Mouse (Mus musculus) limb, embryonic 11.5 days (tissue): ENCODE measurements around the gene Angel2. TPM values are rescaled to one million over a fixed set of nuclear protein-coding genes. Genes with fewer than 3 reads are reported as not detected.
"Not testable (repeated sequence)": the region's sequence is repeated elsewhere in the genome, so short reads cannot be mapped to it uniquely, and the experiment has no call there.

ENCODE experiments used
- ATAC-seq: fragments of 200-750 bp; cut with Nextera tagmentation; 2 replicates; pipeline ENCODE4 v1.8.0; 2017; ENCODE audit warnings: low read depth; ENCODE audit not compliant: insufficient number of reproducible peaks, low FRiP score, low TSS enrichment
- DNase-seq: peaks from one replicate; pipeline ENCODE4 v3.0.0-alpha.2; 2015; ENCODE audit warnings: low spot score
- H3K27ac ChIP-seq: fragments of 300-500 bp; sonication (generic); replicated peaks from 2 replicates; pipeline ENCODE4 v1.5.1; 2014; ENCODE audit warnings: low read depth, mild to moderate bottlenecking, low read length
- H3K27me3 ChIP-seq: fragments of 300-500 bp; sonication (generic); 2 replicates; pipeline ENCODE4 v1.6.1; 2014; ENCODE audit warnings: mild to moderate bottlenecking, low read length, mixed read lengths; ENCODE audit not compliant: control insufficient read depth, insufficient read depth
- H3K36me3 ChIP-seq: fragments of 300-500 bp; sonication (generic); 2 replicates; pipeline ENCODE4 v1.6.1; 2014; ENCODE audit warnings: mild to moderate bottlenecking, low read length, moderate library complexity, mixed read lengths; ENCODE audit not compliant: control insufficient read depth, insufficient read depth
- H3K4me1 ChIP-seq: fragments of 300-500 bp; sonication (generic); 2 replicates; pipeline ENCODE4 v1.6.1; 2014; ENCODE audit warnings: low read length, mixed read lengths; ENCODE audit not compliant: control insufficient read depth, insufficient read depth
- H3K4me2 ChIP-seq: fragments of 300-500 bp; sonication (generic); 2 replicates; pipeline ENCODE4 v1.6.1; 2014; ENCODE audit warnings: low read depth, mild to moderate bottlenecking, moderate library complexity; ENCODE audit not compliant: severe bottlenecking
- H3K4me3 ChIP-seq: fragments of 300-500 bp; sonication (generic); 2 replicates; pipeline ENCODE4 v1.5.1; 2014; ENCODE audit warnings: low read depth, low read length
- H3K9ac ChIP-seq: fragments of 300-500 bp; sonication (generic); 2 replicates; pipeline ENCODE4 v1.6.1; 2014; ENCODE audit warnings: mild to moderate bottlenecking, low read length
- H3K9me3 ChIP-seq: fragments of 300-500 bp; sonication (generic); 2 replicates; pipeline ENCODE4 v1.6.1; 2016; ENCODE audit warnings: low read length; ENCODE audit not compliant: control insufficient read depth
- WGBS: fragments of 180-500 bp; shearing (Covaris S2); extraction: QIAGEN DNeasy Blood & Tissue Kit; methylation state at CpG from one replicate; pipeline ENCODE4 v1.1.7; 2014; 5-methylcytosine and 5-hydroxymethylcytosine counted together
- polyA plus RNA-seq: library from polyadenylated mRNA; unstranded; fragments of >200 nt; fragmentation: Nextera tagmentation; extraction: Ambion mirVana; gene quantifications from 2 replicates; pipeline ENCODE4 v1.2.1, GENCODE M21; 2014

The Angel2 gene
- polyA plus RNA-seq, result 56.7 and 59.0 TPM in 2 replicates

GRCm38 (mm10) chr1:190924812-190925211 is at the start of gene Angel2:
Angel2 (plus strand) TSS chr1:190925112.
- WGBS, result 71% methylated on average over 3 of the region's 3 CpGs
- not testable (repeated sequence) for H3K4me3 ChIP-seq, H3K9ac ChIP-seq, H3K36me3 ChIP-seq, H3K9me3 ChIP-seq, DNase-seq, H3K27ac ChIP-seq, H3K4me2 ChIP-seq, H3K27me3 ChIP-seq, H3K4me1 ChIP-seq, ATAC-seq

GRCm38 (mm10) chr1:190875751-190876150 is 49.2 kb upstream of the Angel2 start:
- Histone ChIP-seq H3K4me1 (no peaks in the 10 kb centered on the region), H3K27me3 (no peaks in the 10 kb centered on the region), H3K4me2 (no peak overlapping the region), H3K9ac (no peak overlapping the region), H3K4me3 (no peak overlapping the region), H3K36me3 (no peaks in the 10 kb centered on the region; the same call in 1 of the 2 replicates), H3K9me3 (no peaks in the 10 kb centered on the region), H3K27ac (no peak overlapping the region)
- ATAC-seq (no peak), DNase-seq (no peak)
- WGBS, result 92% methylated on average over 6 of the region's 6 CpGs

- ATAC-seq, result no peak
- no peak overlapping the region for H3K9ac ChIP-seq
- no peaks in the 10 kb centered on the region for H3K9me3 ChIP-seq
- no peak for DNase-seq
- no peaks in the 10 kb centered on the region for H3K27me3 ChIP-seq
- H3K4me1 ChIP-seq, result no peaks in the 10 kb centered on the region
- H3K4me3 ChIP-seq, result no peak overlapping the region
- no peak overlapping the region for H3K27ac ChIP-seq
- 85% methylated on average over 6 of the region's 6 CpGs for WGBS
- no peak overlapping the region for H3K4me2 ChIP-seq
- no peaks in the 10 kb centered on the region for H3K36me3 ChIP-seq
These were observed 44.3 kb upstream of the Angel2 start for GRCm38 (mm10) chr1:190880638-190881037.

GRCm38 (mm10) chr1:190881422-190881821 is 43.5 kb upstream of the Angel2 start:
- Histone ChIP-seq H3K36me3 (no peaks in the 10 kb centered on the region), H3K4me2 (no peak overlapping the region), H3K4me1 (no peaks in the 10 kb centered on the region), H3K27ac (no peak overlapping the region), H3K9ac (no peak overlapping the region), H3K9me3 (no peaks in the 10 kb centered on the region), H3K27me3 (no peaks in the 10 kb centered on the region), H3K4me3 (no peak overlapping the region)
- 3% methylated on average over 2 of the region's 2 CpGs for WGBS
- no peak for ATAC-seq
- DNase-seq, result peak; percentile 56

GRCm38 (mm10) chr1:190886014-190886413 is 38.9 kb upstream of the Angel2 start:
- H3K9ac ChIP-seq, result no peak overlapping the region
- no peak for ATAC-seq
- H3K4me2 ChIP-seq, result no peak overlapping the region
- no peak overlapping the region for H3K27ac ChIP-seq
- no peaks in the 10 kb centered on the region for H3K36me3 ChIP-seq
- no peak for DNase-seq
- H3K4me1 ChIP-seq, result no peaks in the 10 kb centered on the region
- H3K9me3 ChIP-seq, result no peaks in the 10 kb centered on the region
- no peak overlapping the region for H3K4me3 ChIP-seq
- no peaks in the 10 kb centered on the region for H3K27me3 ChIP-seq
- WGBS, result 88% methylated on average over 4 of the region's 4 CpGs

GRCm38 (mm10) chr1:190888031-190888430 is 36.9 kb upstream of the Angel2 start:
- WGBS, result 91% methylated on average over 2 of the region's 2 CpGs
- Histone ChIP-seq H3K9me3 (no peaks in the 10 kb centered on the region), H3K4me1 (no peaks in the 10 kb centered on the region), H3K4me2 (no peak overlapping the region), H3K27me3 (no peaks in the 10 kb centered on the region), H3K9ac (no peak overlapping the region), H3K27ac (no peak overlapping the region), H3K36me3 (no peaks in the 10 kb centered on the region), H3K4me3 (no peak overlapping the region)
- DNase-seq (no peak), ATAC-seq (no peak)

- no peaks in the 10 kb centered on the region for H3K36me3 ChIP-seq
These were observed 36.3 kb upstream of the Angel2 start for GRCm38 (mm10) chr1:190888646-190889045.

GRCm38 (mm10) chr1:190893559-190894167 is 31.2 kb upstream of the Angel2 start:
- no peak for ATAC-seq

More at GRCm38 (mm10) chr1:190888646-190889045, 36.3 kb upstream of the Angel2 start:
- Histone ChIP-seq H3K27me3 (no peaks in the 10 kb centered on the region), H3K27ac (no peak overlapping the region), H3K4me3 (no peak overlapping the region), H3K9ac (no peak overlapping the region), H3K4me1 (no peaks in the 10 kb centered on the region), H3K9me3 (no peaks in the 10 kb centered on the region), H3K4me2 (no peak overlapping the region)
- no peak for DNase-seq
- ATAC-seq, result no peak
- 83% methylated on average over 16 of the region's 16 CpGs for WGBS

GRCm38 (mm10) chr1:190898186-190898585 is 26.7 kb upstream of the Angel2 start:
- Histone ChIP-seq H3K27me3 (no peaks in the 10 kb centered on the region), H3K27ac (no peak overlapping the region), H3K4me2 (no peak overlapping the region), H3K4me3 (no peak overlapping the region), H3K36me3 (peaks cover 2% of the 10 kb centered on the region), H3K9me3 (no peaks in the 10 kb centered on the region), H3K4me1 (no peaks in the 10 kb centered on the region), H3K9ac (no peak overlapping the region)
- DNase-seq (no peak), ATAC-seq (no peak)
- 90% methylated on average over 3 of the region's 3 CpGs for WGBS

More at GRCm38 (mm10) chr1:190893559-190894167, 31.2 kb upstream of the Angel2 start:
- Histone ChIP-seq H3K4me2 (no peak overlapping the region), H3K36me3 (peaks cover 2% of the 10 kb centered on the region), H3K27me3 (no peaks in the 10 kb centered on the region), H3K4me3 (no peak overlapping the region), H3K9me3 (no peaks in the 10 kb centered on the region), H3K9ac (no peak overlapping the region), H3K27ac (no peak overlapping the region), H3K4me1 (no peaks in the 10 kb centered on the region)
- 81% methylated on average over 6 of the region's 6 CpGs for WGBS
- DNase-seq, result no peak
